Mouse (Mus musculus): Measurements from ENCODE around the gene Tpt1.
"Not testable (repeated sequence)": the region's sequence is repeated elsewhere in the genome, so short reads cannot be mapped to it uniquely, and the experiment has no call there.

The Tpt1 gene

GRCm38 (mm10) chr14:75844111-75844695 is 690 bp upstream of the Tpt1 start:
- peak; percentile 48 for DNase-seq (ENCODE audit: low read depth)

- DNase-seq (ENCODE audit: low read depth), result peak; percentile 93
These were observed 814 bp downstream of the Tpt1 start for GRCm38 (mm10) chr14:75845698-75846115.

GRCm38 (mm10) chr14:75847669-75848068 is 2.8 kb downstream of the Tpt1 start:
- DNase-seq (ENCODE audit: low read depth), result no peak

GRCm38 (mm10) chr14:75848482-75848881 is 3.6 kb downstream of the Tpt1 start:
- no peak for DNase-seq (ENCODE audit: low read depth)

- DNase-seq (ENCODE audit: low read depth), result no peak
These were observed 4.3 kb downstream of the Tpt1 start for GRCm38 (mm10) chr14:75849236-75849635.

- DNase-seq (ENCODE audit: low read depth), result no peak
These were observed 5.1 kb downstream of the Tpt1 start for GRCm38 (mm10) chr14:75849842-75850568.

GRCm38 (mm10) chr14:75850819-75851218 is 5.9 kb downstream of the Tpt1 start:
- DNase-seq (ENCODE audit: low read depth), result no peak

- DNase-seq (ENCODE audit: low read depth), result no peak
These were observed 7.1 kb downstream of the Tpt1 start for GRCm38 (mm10) chr14:75852016-75852415.

GRCm38 (mm10) chr14:75855263-75855992 is 10.5 kb downstream of the Tpt1 start:
- no peak for DNase-seq (ENCODE audit: low read depth)

- DNase-seq (ENCODE audit: low read depth), result no peak
These were observed 13.3 kb downstream of the Tpt1 start for GRCm38 (mm10) chr14:75858181-75858580.

- DNase-seq (ENCODE audit: low read depth), result no peak
These were observed 14.7 kb downstream of the Tpt1 start for GRCm38 (mm10) chr14:75859619-75860018.

- DNase-seq (ENCODE audit: low read depth), result no peak
These were observed 17.8 kb downstream of the Tpt1 start for GRCm38 (mm10) chr14:75862701-75863100.

GRCm38 (mm10) chr14:75863549-75864409 is 18.9 kb downstream of the Tpt1 start:
- DNase-seq (ENCODE audit: low read depth), result peak; percentile 94

- no peak for DNase-seq (ENCODE audit: low read depth)
These were observed 21.9 kb downstream of the Tpt1 start for GRCm38 (mm10) chr14:75866706-75867333.

- not testable (repeated sequence) for DNase-seq (ENCODE audit: low read depth)
These were observed 23.1 kb downstream of the Tpt1 start for GRCm38 (mm10) chr14:75868028-75868427.

- no peak for DNase-seq (ENCODE audit: low read depth)
These were observed 25.0 kb downstream of the Tpt1 start for GRCm38 (mm10) chr14:75869769-75870363.

GRCm38 (mm10) chr14:75870631-75871030 is 25.7 kb downstream of the Tpt1 start:
- peak; percentile 83 for DNase-seq (ENCODE audit: low read depth)

GRCm38 (mm10) chr14:75871111-75871510 is 26.2 kb downstream of the Tpt1 start:
- DNase-seq (ENCODE audit: low read depth), result no peak

- DNase-seq (ENCODE audit: low read depth), result no peak
These were observed 26.9 kb downstream of the Tpt1 start for GRCm38 (mm10) chr14:75871750-75872149.

GRCm38 (mm10) chr14:75873612-75874011 is 28.7 kb downstream of the Tpt1 start:
- DNase-seq (ENCODE audit: low read depth), result peak; percentile 90

All from NIH3T3 (cell line).